Mouse (Mus musculus): ENCODE results near the gene Bloc1s5.

- TF ChIP-seq POLR2A (IDR thresholded peaks at IDR 0.05; ENCODE audit: control insufficient read depth, extremely low read depth, insufficient read depth, low read length, poor library complexity) (no peak), CTCF (IDR thresholded peaks at IDR 0.05; ENCODE audit: borderline replicate concordance, control insufficient read depth, extremely low read depth, insufficient read depth, low read length, poor library complexity) (no peak)
Observed at GRCm38 (mm10) chr13:38545460-38545859, 89.4 kb downstream of the Bloc1s5 start.

All from thymus, adult 2 months (tissue).